Mouse (Mus musculus) adrenal gland (tissue): Measurements from ENCODE around the gene Ankib1.
"Not testable (repeated sequence)": the region's sequence is repeated elsewhere in the genome, so short reads cannot be mapped to it uniquely, and the experiment has no call there.

Experiments used
- intact Hi-C: fragments of 180-260 bp; cut with DNase I; formaldehyde crosslinking; loops from one replicate; pipeline ENCODE4 v1.15.1; 2025

Gene Ankib1

GRCm38 (mm10) chr5:3728820-3729219 is 73.9 kb downstream of the Ankib1 start:
- intact Hi-C loops = no loop called here

GRCm38 (mm10) chr5:3725491-3725890 is 77.2 kb downstream of the Ankib1 start:
- intact Hi-C loops = no loop called here

- intact Hi-C loops = no loop called here
Measured at GRCm38 (mm10) chr5:3723415-3723814, 79.3 kb downstream of the Ankib1 start.

- intact Hi-C loops = no loop called here
Measured at GRCm38 (mm10) chr5:3722873-3723272, 79.9 kb downstream of the Ankib1 start.

- intact Hi-C loops = no loop called here
Measured at GRCm38 (mm10) chr5:3719371-3719770, 83.4 kb downstream of the Ankib1 start.

- intact Hi-C loops = no loop called here
Measured at GRCm38 (mm10) chr5:3715800-3716199, 86.9 kb downstream of the Ankib1 start.

GRCm38 (mm10) chr5:3702180-3702579 is 100.5 kb downstream of the Ankib1 start:
- intact Hi-C loops = no loop called here

GRCm38 (mm10) chr5:3700025-3700424 is 102.7 kb downstream of the Ankib1 start:
- intact Hi-C loops = no loop called here

GRCm38 (mm10) chr5:3696031-3696430 is 106.7 kb downstream of the Ankib1 start:
- intact Hi-C loops = no loop called here

GRCm38 (mm10) chr5:3695191-3695590 is 107.5 kb downstream of the Ankib1 start:
- intact Hi-C loops = no loop called here

GRCm38 (mm10) chr5:3692956-3693355 is 109.8 kb downstream of the Ankib1 start:
- intact Hi-C loops = no loop called here

GRCm38 (mm10) chr5:3691283-3691682 is 111.4 kb downstream of the Ankib1 start:
- intact Hi-C loops = no loop called here

- intact Hi-C loops = no loop called here
Measured at GRCm38 (mm10) chr5:3688298-3688697, 114.4 kb downstream of the Ankib1 start.

GRCm38 (mm10) chr5:3669938-3670554 is 132.7 kb downstream of the Ankib1 start:
- intact Hi-C loops = no loop called here

- intact Hi-C loops = no loop called here
Measured at GRCm38 (mm10) chr5:3666585-3666984, 136.1 kb downstream of the Ankib1 start.

GRCm38 (mm10) chr5:3665225-3665624 is 137.5 kb downstream of the Ankib1 start:
- intact Hi-C loops = no loop called here

- intact Hi-C loops = no loop called here
Measured at GRCm38 (mm10) chr5:3657085-3657484, 145.6 kb downstream of the Ankib1 start, which contains the start of gene Gatad1. Gene Gatad1 (minus strand): TSS chr5:3657185.

GRCm38 (mm10) chr5:3653801-3654200 is 148.9 kb downstream of the Ankib1 start:
- intact Hi-C loops = no loop called here

- intact Hi-C loops = not testable (repeated sequence)
Measured at GRCm38 (mm10) chr5:3652903-3653575, 149.7 kb downstream of the Ankib1 start.

- intact Hi-C loops = no loop called here
Measured at GRCm38 (mm10) chr5:3651621-3652020, 151.1 kb downstream of the Ankib1 start.

GRCm38 (mm10) chr5:3650881-3651280 is 151.8 kb downstream of the Ankib1 start, which contains the start of gene Tmbim7:
Gene Tmbim7 (plus strand): TSS chr5:3651181.
- intact Hi-C loops = no loop called here

GRCm38 (mm10) chr5:3648849-3649210 is 153.9 kb downstream of the Ankib1 start:
- intact Hi-C loops = loop anchor here (5.0 kb wide), 1 partner anchor 153 kb away; the partner anchor contains the start of genes Ankib1 and Krit1
